ENCODE assay signal across 16 mouse cellular contexts in genomic region chr10:64836315-64836714, GRCm38 (mm10).
"Had no signal": no experiment of that assay in that cellular context is flagged by ENCODE, and none has a peak within 500 bp of the region (broad histone marks: within the 10 kb centered on the region; RNA-seq: fewer than 3 reads in every experiment).

No protein-coding gene starts in this region.

- ATAC-seq: hindbrain, embryonic 16.5 days; inflammation-experienced regulatory T-cells, adult 6 months; intestine, embryonic 15.5 days; intestine, postnatal 0 days; liver, embryonic 12.5 days had no signal

- DNase-seq: gastrocnemius, adult 2 months; gastrocnemius, postnatal 10 days; gastrocnemius, postnatal 25 days; heart, adult 18-20 months; heart, postnatal 10 days; heart, postnatal 4 days; kidney, adult 18-20 months; kidney, adult 9 months; kidney, postnatal 14 days; kidney, postnatal 36 days; left cerebral cortex, postnatal 4 days had no signal
